Mouse (Mus musculus): Measurements from ENCODE around the gene Gm6525. TPM values are rescaled to one million over a fixed set of nuclear protein-coding genes. Genes with fewer than 3 reads are reported as not detected.

Gene Gm6525
- polyA plus RNA-seq, 1 experiment, result not detected

GRCm38 (mm10) chr3:84199516-84199915, 25.6 kb downstream of the Gm6525 start:
- Histone ChIP-seq H3K36me3 (ENCODE audit: control insufficient read depth, insufficient read depth, low read length) (no peaks in the 10 kb centered on the region), H3K27ac (ENCODE audit: insufficient read depth, low read length) (no peak overlapping the region), H3K4me1 (ENCODE audit: control insufficient read depth, insufficient read depth, insufficient read length) (no peaks in the 10 kb centered on the region), H3K4me3 (ENCODE audit: extremely low read depth, insufficient read depth, insufficient read length) (no peak overlapping the region), H3K27me3 (ENCODE audit: control insufficient read depth, insufficient read depth, low read length) (no peaks in the 10 kb centered on the region)
- 93% methylated on average over 9 of the region's 9 CpGs for WGBS
- no peak for TF ChIP-seq POLR2A (IDR thresholded peaks at IDR 0.05; ENCODE audit: low read depth, low read length)
- DNase-seq (ENCODE audit: low read depth in 1 of 2, low spot score in 2 of 2), result no peak

DNA sequence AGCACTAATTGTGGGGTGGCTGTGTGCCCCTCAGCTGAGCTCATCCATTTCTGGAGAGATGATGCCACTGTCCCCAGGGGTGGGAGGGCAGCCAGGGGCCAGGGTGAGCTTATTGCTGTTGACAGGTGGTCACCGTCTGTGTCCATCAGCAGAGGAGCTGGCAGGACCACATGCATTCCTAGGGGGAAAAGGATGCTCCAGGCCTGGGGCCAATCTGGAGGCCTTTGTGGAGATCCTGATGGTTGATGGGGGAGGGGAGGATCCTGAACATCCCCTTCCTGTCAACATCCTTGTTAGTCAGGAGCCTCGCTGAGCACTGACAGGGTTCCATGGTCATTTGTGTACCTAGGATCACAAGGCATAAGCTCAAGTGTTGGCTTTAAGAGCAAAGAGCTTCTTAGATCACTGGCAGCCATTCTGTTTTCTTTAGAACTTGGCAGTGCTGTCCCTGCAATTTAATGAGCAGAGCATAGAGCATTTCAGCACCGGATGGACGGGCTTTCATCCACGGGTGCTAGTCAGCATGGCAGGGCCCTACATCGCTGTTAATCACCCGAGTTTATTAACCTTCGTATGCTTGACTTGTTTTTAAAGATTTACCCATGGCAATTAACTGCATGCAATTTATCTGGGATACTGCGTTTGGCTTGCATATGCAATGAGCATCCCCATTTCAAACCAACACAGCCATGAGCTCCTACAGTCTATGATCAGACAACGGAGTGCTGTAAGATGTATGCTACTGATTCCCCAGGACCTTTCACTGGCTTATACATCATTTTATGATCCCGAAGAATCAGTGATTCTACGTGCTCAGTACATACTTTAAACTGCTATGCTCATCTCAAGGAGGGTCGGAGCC, 26.9 kb downstream of the Gm6525 start:
- H3K27me3 ChIP-seq (ENCODE audit: control insufficient read depth, insufficient read depth, low read length), result no peaks in the 10 kb centered on the region
- no peak overlapping the region for H3K4me3 ChIP-seq (ENCODE audit: extremely low read depth, insufficient read depth, insufficient read length)
- no peak for DNase-seq (ENCODE audit: low read depth in 1 of 2, low spot score in 2 of 2)
- TF ChIP-seq CTCF (IDR thresholded peaks at IDR 0.05; ENCODE audit: extremely low read depth, insufficient read depth, insufficient read length, insufficient replicate concordance) (no peak), POLR2A (IDR thresholded peaks at IDR 0.05; ENCODE audit: low read depth, low read length) (no peak)
- no peaks in the 10 kb centered on the region for H3K4me1 ChIP-seq (ENCODE audit: control insufficient read depth, insufficient read depth, insufficient read length)
- no peaks in the 10 kb centered on the region for H3K36me3 ChIP-seq (ENCODE audit: control insufficient read depth, insufficient read depth, low read length)
- H3K27ac ChIP-seq (ENCODE audit: insufficient read depth, low read length), result no peak overlapping the region
- WGBS, result 88% methylated on average over 13 of the region's 13 CpGs

DNA sequence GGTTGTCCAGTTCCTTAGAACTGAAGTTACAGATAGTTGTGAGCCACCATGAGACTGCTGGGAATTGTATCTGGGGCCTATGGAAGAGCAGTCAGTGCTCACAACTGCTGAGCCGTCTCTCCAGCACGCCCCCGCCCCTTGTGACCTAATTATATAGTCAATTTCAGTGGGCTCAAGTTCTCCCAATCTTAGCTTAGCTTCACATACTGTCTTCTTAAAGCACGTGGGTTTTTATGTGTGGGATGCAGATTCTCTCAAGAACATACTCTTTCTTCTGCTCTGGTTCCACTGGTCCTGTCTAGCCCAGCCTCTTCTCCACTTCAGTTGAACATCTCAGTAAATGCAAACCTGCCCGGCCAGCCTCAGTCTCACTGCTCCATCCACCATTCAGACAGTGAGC, 30.7 kb downstream of the Gm6525 start:
- Histone ChIP-seq H3K4me3 (ENCODE audit: extremely low read depth, insufficient read depth, insufficient read length) (no peak overlapping the region), H3K4me1 (ENCODE audit: control insufficient read depth, insufficient read depth, insufficient read length) (no peaks in the 10 kb centered on the region), H3K27me3 (ENCODE audit: control insufficient read depth, insufficient read depth, low read length) (no peaks in the 10 kb centered on the region), H3K36me3 (ENCODE audit: control insufficient read depth, insufficient read depth, low read length) (no peaks in the 10 kb centered on the region), H3K27ac (ENCODE audit: insufficient read depth, low read length) (no peak overlapping the region)
- no peak for DNase-seq (ENCODE audit: low read depth in 1 of 2, low spot score in 2 of 2)
- TF ChIP-seq POLR2A (IDR thresholded peaks at IDR 0.05; ENCODE audit: low read depth, low read length), result no peak
- no peak for TF ChIP-seq CTCF (IDR thresholded peaks at IDR 0.05; ENCODE audit: extremely low read depth, insufficient read depth, insufficient read length, insufficient replicate concordance)
- 89% methylated on average over 5 of the region's 5 CpGs for WGBS

GRCm38 (mm10) chr3:84205650-84206049, 31.7 kb downstream of the Gm6525 start:
- TF ChIP-seq CTCF (IDR thresholded peaks at IDR 0.05; ENCODE audit: extremely low read depth, insufficient read depth, insufficient read length, insufficient replicate concordance) (no peak), POLR2A (IDR thresholded peaks at IDR 0.05; ENCODE audit: low read depth, low read length) (no peak)
- H3K27me3 ChIP-seq (ENCODE audit: control insufficient read depth, insufficient read depth, low read length), result no peaks in the 10 kb centered on the region
- no peak for DNase-seq (ENCODE audit: low read depth in 1 of 2, low spot score in 2 of 2)
- no peaks in the 10 kb centered on the region for H3K36me3 ChIP-seq (ENCODE audit: control insufficient read depth, insufficient read depth, low read length)
- H3K27ac ChIP-seq (ENCODE audit: insufficient read depth, low read length), result no peak overlapping the region
- H3K4me3 ChIP-seq (ENCODE audit: extremely low read depth, insufficient read depth, insufficient read length), result no peak overlapping the region
- H3K4me1 ChIP-seq (ENCODE audit: control insufficient read depth, insufficient read depth, insufficient read length), result no peaks in the 10 kb centered on the region
- WGBS, result 82% methylated on average over 6 of the region's 6 CpGs

- DNase-seq (ENCODE audit: low read depth in 1 of 2, low spot score in 2 of 2), result no peak
- Histone ChIP-seq H3K27ac (ENCODE audit: insufficient read depth, low read length) (no peak overlapping the region), H3K4me1 (ENCODE audit: control insufficient read depth, insufficient read depth, insufficient read length) (no peaks in the 10 kb centered on the region), H3K27me3 (ENCODE audit: control insufficient read depth, insufficient read depth, low read length) (no peaks in the 10 kb centered on the region), H3K36me3 (ENCODE audit: control insufficient read depth, insufficient read depth, low read length) (no peaks in the 10 kb centered on the region), H3K4me3 (ENCODE audit: extremely low read depth, insufficient read depth, insufficient read length) (no peak overlapping the region)
- WGBS, result 84% methylated on average over 3 of the region's 3 CpGs
- TF ChIP-seq CTCF (IDR thresholded peaks at IDR 0.05; ENCODE audit: extremely low read depth, insufficient read depth, insufficient read length, insufficient replicate concordance) (no peak), POLR2A (IDR thresholded peaks at IDR 0.05; ENCODE audit: low read depth, low read length) (no peak)
Observed at GRCm38 (mm10) chr3:84206106-84206505, 32.2 kb downstream of the Gm6525 start.

GRCm38 (mm10) chr3:84207366-84207765, 33.5 kb downstream of the Gm6525 start:
- Histone ChIP-seq H3K27me3 (ENCODE audit: control insufficient read depth, insufficient read depth, low read length) (no peaks in the 10 kb centered on the region), H3K36me3 (ENCODE audit: control insufficient read depth, insufficient read depth, low read length) (no peaks in the 10 kb centered on the region), H3K4me3 (ENCODE audit: extremely low read depth, insufficient read depth, insufficient read length) (no peak overlapping the region), H3K27ac (ENCODE audit: insufficient read depth, low read length) (no peak overlapping the region), H3K4me1 (ENCODE audit: control insufficient read depth, insufficient read depth, insufficient read length) (no peaks in the 10 kb centered on the region)
- WGBS, result 74% methylated on average over 2 of the region's 2 CpGs
- DNase-seq (ENCODE audit: low read depth in 1 of 2, low spot score in 2 of 2), result no peak
- TF ChIP-seq CTCF (IDR thresholded peaks at IDR 0.05; ENCODE audit: extremely low read depth, insufficient read depth, insufficient read length, insufficient replicate concordance) (no peak), POLR2A (IDR thresholded peaks at IDR 0.05; ENCODE audit: low read depth, low read length) (no peak)

DNA sequence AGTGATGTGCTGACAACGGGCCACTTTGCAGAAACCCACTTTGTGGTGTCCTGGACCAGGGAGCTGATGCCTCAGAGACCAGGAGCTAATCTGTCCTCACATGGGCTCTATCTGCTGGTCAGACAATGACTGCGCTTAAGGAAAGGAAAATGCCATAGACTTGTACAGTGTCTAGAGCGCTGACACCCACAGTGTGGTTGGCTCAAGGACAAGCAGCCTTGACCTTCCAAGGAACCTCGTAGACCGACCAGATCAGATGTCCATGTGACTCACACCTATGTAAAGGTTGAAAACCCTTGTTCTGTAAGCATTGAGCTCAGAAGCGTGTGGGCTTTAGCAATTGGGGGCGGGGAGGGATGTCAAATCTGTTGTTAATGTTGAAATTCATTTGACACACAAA, 34.6 kb downstream of the Gm6525 start:
- WGBS, result 92% methylated on average over 7 of the region's 7 CpGs
- TF ChIP-seq CTCF (IDR thresholded peaks at IDR 0.05; ENCODE audit: extremely low read depth, insufficient read depth, insufficient read length, insufficient replicate concordance) (no peak), POLR2A (IDR thresholded peaks at IDR 0.05; ENCODE audit: low read depth, low read length) (no peak)
- H3K36me3 ChIP-seq (ENCODE audit: control insufficient read depth, insufficient read depth, low read length), result no peaks in the 10 kb centered on the region
- no peaks in the 10 kb centered on the region for H3K27me3 ChIP-seq (ENCODE audit: control insufficient read depth, insufficient read depth, low read length)
- DNase-seq (ENCODE audit: low read depth in 1 of 2, low spot score in 2 of 2), result no peak
- no peaks in the 10 kb centered on the region for H3K4me1 ChIP-seq (ENCODE audit: control insufficient read depth, insufficient read depth, insufficient read length)
- no peak overlapping the region for H3K4me3 ChIP-seq (ENCODE audit: extremely low read depth, insufficient read depth, insufficient read length)
- H3K27ac ChIP-seq (ENCODE audit: insufficient read depth, low read length), result no peak overlapping the region
